Mouse (Mus musculus) activated CD4-positive, CD25-positive, alpha-beta regulatory T cell, adult 4 months (primary cell): ENCODE data around the gene Clasrp. TPM values are rescaled to one million over a fixed set of nuclear protein-coding genes. Genes with fewer than 3 reads are reported as not detected.
"Not testable (repeated sequence)": the region's sequence is repeated elsewhere in the genome, so short reads cannot be mapped to it uniquely, and the experiment has no call there.

Experiments used
- ATAC-seq: one replicate; pipeline ENCODE4 v1.8.0; 2017
- polyA plus RNA-seq, 2 experiments: library from polyadenylated mRNA; unstranded; fragments of 100-300 nt; shearing (Covaris generic); gene quantifications; one replicate each; pipeline ENCODE4 v1.2.1; 2017

The Clasrp gene
- polyA plus RNA-seq, 2 experiments from 2014 or later, result 8.4 to 9.7 TPM

DNA sequence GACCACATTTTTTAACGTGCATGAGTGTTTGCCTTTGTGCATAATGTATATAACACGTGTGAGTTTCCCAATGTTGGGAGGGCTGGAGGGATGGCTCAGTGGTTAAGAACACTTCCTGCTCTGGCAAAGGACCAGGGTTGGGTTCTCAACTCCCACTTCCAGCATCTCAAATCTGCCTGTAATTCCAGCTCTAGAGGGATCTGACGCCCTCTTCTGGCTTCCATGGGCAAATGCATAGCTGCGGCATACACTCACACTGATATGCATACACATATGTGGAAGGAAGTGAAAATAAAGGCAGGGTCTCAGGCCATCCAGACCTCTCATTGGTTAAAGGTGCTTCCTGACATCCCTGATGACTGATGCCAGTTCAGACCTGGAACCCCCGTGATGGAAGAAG, 3.0 kb upstream of the Clasrp start:
- ATAC-seq, result no peak

DNA sequence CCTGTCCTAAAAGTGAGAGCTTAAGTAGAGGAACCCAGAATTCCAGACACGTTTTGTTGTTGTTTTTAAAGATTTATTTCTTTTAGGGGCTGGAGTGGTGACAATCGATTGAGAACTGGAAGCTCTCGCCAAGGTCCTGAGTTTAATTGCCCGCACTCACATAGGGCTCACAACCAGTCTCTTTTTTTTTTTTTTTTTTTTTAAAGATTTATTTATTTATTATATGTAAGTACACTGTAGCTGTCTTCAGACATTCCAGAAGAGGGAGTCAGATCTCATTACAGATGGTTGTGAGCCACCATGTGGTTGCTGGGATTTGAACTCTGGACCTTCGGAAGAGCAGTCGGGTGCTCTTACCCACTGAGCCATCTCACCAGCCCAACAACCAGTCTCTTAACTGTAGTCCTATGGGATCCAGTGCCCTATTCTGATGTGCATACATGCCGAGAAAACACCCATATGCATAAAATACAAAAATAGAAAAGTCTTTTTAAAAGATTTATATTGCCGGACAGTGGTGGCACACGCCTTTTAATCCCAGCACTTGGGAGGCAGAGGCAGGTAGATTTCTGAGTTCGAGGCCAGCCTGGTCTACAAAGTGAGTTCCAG, 424 bp upstream of the Clasrp start:
- not testable (repeated sequence) for ATAC-seq

DNA sequence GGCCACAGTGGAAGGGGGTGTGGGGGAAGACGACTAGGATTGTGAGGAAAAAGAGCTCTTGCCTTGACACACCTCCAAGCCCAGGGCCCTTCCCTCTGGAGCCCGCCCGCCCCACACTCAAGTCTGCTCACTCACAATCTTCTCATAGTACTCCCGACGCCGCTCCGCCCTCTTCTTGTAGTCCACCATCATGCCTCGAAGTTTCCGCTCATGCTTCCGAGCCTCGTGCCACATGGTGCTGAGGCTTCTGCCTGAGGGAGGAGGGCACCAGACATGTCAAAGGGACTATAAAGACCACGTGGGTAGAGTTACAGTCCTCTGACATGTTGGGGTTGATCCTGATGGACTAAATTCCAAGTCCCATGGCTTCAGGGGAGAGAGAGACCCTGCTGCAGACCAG, 1.2 kb downstream of the Clasrp start:
- no peak for ATAC-seq

DNA sequence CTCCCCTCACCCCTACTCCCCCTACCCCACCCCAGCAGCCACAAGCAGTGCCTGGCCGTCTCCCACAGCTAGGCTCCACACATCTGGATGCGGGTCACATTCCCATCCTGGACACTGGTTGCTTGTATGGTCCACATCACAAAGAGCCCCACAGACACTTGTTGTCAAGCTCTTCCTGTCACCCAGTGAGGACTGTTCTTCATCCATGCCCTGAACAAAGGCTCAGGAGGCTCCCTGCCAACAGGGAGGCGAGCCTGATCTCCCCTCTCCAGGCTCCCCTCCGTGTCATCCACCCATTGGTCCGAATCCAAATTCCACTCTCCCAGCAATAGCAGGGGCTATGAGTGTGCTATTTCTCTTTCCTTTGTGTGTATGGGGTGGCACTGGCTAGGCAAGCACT, 3.7 kb downstream of the Clasrp start:
- no peak for ATAC-seq

DNA sequence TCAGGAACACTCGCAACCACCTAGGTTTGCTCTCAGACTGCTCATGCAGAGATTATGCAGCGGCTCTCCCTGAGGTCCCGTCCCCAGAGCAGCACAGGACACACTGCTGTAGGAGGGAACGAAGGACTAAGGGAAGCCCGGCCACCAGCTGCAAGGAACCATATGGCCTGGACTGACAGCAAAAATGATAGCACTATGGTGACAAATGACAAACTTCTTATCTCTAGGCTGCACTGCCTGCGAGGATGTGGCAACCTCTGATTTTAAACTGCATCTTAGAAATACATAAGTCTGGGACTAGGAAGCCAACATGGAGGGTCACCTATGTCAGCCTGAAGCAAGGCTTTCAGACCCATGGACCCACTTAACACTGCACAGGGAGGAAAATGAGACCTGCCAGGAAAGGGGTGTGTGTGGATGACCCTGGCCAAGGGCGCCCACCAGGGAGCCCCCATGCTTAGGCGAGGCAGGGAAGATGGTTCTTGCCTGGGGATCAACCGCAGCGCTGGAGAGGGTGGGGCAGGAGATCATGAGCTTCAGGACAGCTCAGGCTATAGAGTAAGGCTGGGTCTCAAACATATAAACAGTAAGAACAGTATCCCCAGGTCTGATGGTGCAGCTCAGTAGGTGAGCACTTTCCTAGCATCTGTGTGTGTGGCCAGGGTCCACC, 11.1 kb downstream of the Clasrp start:
- ATAC-seq, result no peak

DNA sequence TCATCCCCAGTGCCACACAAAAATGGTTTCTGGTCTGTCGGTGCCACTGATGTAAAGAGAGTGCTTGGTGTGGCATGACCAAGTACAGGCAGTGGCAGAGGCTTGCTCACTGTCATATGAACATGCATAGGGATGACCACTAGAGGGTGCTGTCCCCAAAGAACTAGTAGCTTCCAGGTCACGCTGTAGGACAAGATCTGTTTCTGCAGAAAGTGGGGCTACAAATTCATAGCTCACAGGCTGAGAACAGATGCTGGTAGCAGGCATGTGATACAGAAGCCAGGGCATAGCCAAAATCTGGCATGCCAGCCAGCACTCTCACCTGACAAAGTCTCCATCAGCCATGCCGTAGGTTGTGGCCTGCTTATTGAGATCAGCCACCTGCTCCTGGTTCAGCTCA, 14.4 kb downstream of the Clasrp start:
- ATAC-seq, result peak; percentile 66

DNA sequence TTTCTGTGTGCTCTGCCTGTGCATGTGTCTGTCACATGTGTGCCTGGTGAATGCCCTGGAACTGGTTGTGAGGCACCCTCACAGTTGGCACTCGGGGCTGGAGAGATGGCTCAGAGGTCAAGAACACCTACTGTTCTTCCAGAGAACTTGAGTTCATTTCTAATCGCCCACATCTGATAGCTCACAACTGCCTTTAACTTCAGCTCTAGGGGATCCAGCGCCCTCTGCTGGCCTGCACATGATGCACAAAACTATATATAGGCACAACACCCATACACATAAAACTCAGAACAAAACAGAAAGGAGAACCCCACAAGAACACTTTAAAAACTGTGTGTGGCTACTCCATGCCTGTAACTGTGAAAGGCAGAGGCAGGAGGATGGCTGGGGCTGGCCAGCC, 15.1 kb downstream of the Clasrp start:
- no peak for ATAC-seq

DNA sequence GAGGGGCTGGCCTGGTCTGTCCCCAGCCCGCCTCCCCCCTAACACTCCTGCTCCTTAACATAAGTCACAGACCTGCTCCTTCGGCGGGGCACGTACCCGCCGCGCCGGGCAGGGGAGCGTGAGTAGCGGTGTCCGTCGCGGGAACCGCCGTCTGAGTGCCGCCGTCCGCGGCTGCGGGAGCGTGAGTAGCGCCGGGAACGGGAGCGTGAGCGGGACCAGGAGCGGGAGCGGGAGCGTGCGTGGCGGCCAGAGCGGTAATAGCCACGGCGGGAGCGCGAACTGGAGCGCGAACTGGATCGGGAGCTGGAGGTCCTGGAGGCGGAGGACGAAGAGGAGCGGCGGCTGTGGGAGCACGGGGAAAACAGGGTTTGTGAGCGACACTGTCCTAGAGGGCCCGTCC, 18.0 kb downstream of the Clasrp start:
- no peak for ATAC-seq

DNA sequence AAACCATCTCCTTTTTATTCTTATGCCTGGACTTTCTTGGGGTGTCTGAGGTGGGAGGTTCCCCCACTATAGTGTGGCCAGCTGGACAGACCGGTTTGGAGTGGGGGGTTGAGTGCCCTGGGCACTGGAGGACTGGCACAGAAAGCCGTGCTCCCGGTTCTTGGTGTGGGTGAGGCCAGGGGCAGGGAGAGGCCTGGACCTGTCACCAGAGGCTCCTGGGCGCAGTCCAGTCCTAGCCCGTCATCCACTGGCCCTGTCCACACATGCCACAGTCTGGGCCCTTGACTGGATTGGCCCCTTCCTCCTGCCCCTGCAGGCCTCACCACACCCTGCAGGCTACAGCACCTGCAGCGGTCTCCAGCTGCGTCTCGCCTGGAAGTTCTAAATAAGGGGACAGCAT, 23.7 kb downstream of the Clasrp start:
- no peak for ATAC-seq

DNA sequence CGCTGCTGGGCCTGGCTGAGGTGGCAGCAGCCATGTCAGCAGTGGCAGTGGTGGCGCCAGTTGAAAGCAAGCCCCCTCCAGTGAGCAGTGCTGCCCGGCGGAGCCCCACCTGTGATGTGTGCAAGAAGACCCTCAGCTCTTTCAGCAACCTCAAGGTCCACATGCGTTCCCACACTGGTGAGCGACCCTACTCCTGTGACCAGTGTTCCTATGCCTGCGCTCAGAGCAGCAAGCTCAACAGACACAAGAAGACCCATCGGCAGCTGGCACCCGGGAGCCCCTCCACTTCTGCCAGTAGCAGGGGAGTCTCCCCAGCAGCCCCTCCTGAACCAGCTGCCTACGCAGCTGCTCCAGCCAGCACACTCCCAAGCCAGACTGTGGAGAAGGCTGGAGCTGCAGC, 24.5 kb downstream of the Clasrp start:
- no peak for ATAC-seq

DNA sequence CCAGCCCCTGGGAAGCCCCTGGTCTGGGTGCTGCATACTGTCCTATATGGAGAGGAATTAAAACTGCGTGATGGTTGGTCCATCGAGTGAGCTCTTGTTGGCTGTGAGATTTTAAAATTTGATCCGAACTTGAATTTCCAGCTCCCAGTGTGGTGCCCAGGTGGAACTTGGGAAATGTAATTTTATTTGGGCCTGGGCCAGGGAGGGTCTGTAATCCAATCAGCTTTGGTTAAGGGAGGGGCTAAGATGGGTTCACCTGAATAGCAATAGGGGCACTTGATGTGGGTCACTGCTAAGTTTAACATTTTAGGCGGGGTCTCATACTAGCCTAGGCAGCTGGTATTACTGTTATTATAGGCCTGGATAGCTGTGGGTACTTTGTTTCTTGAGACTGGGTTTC, 25.9 kb downstream of the Clasrp start:
- ATAC-seq, result no peak

DNA sequence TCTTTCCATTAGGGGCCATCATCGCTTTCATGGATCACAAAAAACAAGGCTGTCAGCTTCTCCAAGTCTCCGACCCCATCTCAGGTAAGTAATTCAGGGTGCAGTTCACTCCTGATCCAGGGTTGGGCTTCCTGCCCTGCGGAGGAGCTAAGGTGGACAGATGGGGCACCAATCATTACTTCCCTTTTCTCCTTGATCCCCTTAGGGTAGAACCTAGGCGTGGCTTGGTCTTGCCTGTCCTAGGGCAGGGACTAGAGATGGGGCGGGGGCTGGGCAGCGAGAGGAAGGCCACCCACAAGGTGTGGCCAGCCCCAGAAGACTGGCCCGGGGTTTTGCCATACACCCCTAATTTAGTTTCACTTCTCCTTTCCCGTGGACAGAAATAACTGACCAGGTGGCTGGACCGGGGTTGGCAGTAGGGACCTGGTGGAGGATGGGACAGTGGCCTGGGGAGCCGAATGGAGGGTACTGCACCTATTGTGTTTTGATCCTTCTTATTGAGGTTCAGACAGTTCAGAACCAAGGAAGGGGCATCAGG, 26.3 kb downstream of the Clasrp start:
- ATAC-seq, result peak; percentile 15

DNA sequence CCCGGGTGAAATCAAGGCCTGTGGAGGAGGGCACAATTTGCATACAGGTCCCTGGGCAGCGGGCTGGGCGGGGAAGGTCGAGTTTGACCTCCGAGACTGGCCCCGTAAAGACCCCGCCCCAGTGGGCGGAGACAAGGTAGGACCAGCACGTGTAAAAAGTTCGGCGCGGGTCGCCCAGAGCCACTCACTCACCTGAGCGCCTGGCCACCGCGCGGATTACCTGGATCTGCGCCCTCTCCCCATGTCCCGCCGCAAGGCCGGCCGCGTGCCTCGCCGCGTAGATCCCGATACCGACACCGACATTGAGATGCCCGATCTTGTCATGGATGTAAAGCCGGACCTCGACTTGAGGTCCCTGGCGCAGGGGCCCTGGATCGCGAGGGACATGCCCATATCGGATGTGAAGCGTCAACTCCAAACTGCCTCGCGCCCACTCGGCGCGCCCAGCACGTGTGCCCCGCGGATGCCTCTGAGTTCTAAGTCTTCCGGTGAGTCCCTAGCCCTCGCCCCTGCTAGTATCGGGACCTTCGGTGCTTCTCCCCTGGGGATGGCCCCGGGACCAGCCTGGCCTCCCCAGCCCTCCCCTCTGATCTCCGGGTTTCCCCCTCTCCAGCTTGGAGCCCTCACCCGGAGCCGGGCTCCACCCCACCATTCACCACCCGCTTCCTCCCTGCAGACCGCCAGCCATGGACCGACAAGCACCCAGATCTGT, 27.0 kb downstream of the Clasrp start, which contains the start of the genes Zfp296 and Gemin7:
Gene Zfp296, plus strand, starts transcription at position 147 of the 712 bp plus-strand sequence.
Gene Gemin7, minus strand, starts transcription at position 455 of the 712 bp plus-strand sequence.
- ATAC-seq, result peak; percentile 43

DNA sequence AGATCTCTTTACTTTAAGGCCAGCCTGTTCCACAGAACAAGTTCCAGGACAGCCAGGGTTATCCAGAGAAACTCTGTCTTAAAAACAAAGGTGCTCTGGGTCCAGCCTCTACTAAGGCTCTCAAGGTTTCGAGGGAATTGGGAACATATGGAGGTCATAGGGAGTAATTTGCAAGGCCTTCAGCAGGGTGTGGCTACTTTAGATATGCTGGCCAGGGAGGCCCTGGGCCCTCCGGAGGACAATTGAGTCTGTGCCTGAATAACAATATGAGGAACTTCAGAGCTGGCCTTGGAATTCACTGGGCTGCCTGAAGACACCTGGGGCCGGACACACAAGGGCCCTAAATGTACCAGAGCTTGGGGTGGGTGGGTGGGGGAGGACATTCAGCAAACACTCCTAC, 28.7 kb downstream of the Clasrp start:
- no peak for ATAC-seq

DNA sequence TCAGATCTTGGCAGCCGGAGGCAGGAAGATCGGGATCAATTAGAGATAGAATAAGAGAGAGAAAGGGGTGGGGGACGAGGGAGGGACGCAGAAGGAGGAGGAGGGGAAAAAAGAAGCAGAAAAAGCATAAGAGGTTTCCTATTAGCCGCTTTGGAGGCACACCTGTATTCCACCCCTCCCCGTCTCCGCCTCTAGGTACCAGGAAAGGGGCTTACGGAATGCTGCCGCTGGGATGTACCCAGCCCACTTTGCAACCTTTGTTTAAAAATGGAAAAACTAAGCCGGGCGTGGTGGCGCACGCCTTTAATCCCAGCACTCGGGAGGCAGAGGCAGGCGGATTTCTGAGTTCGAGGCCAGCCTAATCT, 30.5 kb downstream of the Clasrp start:
- ATAC-seq, result no peak

DNA sequence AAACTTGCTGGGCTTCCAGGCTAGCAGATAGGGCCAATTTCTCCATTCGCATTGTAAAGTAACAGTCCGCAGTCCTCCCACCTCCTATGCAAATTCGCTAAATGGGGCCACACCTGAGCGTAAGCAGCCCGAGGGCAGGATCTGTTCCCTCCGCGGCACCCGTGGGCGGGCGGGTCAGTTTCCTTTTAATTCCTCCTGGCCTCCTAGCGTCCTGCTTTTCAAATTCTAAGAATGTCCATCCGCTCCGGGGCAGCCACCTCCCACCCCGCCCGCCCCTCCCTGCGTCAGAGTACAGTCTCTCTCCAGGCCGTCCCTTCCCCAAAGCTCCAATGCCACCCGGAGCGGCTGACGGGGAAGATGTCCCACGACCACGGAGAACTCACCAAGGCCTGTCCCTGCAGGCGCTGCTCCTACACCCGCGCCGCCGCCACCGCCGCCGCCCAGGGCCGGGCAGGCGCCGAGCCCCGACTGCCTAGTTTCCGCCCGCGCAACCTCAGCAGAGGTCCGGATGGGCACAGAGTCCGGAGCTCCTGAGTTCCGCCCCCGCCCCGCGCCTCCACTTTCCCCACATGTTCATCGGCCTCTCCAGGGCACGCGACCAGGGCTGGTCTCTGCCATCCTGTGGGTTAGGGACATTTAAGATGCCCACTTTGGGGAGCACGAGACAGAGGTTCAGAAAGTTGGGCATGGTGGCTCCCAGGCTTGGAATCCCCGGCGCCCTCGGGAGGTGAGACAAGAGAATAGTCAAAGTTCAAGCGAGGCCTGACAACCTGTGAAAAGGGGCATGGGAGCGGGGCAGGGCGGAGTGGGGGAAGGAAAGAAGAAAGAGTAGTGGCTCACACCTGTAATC, 31.1 kb downstream of the Clasrp start:
- peak; percentile 66 for ATAC-seq

DNA sequence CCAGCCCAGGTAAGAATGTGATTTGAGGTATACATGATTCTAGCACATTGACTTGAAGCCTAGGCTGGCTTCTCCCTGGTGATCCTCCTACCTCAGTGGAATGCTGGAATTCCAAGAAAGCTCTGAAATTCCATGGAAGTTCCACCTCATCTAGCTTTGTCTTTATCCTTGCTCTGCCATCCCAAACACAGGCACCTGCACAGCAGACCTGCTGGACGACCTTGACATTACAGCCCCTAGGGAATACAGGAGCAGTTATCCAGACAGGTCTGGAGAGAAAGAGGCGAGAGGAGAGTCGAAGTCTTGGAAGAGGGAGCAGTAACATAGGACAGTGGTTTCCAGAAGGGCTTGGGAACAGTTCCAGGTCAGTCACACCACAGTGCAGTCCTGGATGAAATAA, 34.6 kb downstream of the Clasrp start:
- no peak for ATAC-seq

DNA sequence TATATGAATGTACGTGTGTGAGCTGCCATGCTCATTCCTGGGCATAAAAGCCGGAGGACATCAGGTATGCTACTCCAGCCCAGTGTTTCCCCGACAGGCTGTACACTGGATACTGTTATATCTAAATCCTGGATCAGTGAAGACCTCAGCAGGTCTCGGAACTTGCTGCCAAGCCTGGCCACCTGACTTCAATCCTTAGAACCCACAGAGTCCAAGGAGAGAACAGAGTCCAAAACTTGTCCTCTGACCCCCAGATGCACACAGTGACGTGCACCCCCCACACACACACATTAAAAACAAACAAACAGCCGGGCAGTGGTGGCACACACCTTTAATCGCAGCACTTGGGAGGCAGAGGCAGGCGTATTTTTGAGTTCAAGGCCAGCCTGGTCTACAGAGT, 36.9 kb downstream of the Clasrp start:
- no peak for ATAC-seq

DNA sequence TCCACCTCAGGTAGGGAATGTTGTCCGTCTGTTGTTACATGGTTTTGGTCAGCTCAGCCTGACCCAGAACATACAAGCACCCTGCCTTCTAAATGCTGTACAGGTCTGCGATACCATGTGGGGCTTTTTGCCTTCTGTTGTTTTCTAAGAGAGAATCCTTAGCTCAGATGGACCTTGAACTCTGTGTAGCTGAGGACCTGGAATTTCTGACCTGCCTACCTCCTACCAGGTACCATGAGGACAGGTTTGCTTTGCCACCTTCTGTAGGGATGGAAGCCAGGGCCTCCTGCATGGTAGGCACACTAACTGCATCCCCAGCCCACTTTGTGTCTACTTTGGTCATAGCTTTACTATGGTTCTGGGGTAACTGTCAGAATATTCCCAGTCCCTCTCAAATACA, 38.5 kb downstream of the Clasrp start:
- ATAC-seq, result no peak

DNA sequence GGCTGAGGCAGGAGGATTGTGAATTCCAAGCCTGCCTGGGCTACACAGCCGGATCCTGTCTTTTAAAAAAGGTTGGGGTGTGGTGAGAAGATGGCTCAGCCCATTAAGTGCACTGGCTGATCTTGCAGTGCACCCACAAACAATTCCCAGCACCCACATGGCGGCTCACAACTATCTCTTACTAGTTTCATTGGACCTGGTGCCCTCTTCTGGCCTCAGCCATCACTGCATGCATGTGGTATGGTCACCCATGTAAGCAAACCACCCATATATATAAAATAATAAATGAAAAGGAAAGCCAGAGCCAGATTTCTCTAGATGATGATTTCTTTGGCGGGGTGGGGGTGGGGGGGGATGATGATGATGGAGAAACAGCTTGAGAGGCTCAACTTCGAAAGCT, 39.8 kb downstream of the Clasrp start:
- ATAC-seq, result no peak

DNA sequence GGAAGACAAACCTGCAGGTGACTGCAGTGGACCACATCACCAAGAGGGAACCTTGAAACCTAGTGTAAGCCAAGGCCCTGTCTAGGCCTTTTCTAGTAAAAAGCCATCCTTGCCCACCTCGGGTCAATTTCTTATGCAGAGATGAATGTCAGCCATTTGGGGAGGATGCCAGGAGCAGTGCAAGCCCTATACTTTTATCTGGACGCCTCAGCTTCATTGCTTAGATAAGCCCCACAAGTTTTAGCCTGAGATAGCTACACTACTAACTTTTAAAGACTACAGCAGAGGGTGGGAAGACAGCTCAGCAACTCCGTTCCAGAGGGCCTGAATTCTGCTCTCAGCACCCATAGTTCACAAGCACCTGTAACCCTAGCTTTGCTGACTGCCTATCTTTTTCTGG, 40.4 kb downstream of the Clasrp start:
- ATAC-seq, result no peak

DNA sequence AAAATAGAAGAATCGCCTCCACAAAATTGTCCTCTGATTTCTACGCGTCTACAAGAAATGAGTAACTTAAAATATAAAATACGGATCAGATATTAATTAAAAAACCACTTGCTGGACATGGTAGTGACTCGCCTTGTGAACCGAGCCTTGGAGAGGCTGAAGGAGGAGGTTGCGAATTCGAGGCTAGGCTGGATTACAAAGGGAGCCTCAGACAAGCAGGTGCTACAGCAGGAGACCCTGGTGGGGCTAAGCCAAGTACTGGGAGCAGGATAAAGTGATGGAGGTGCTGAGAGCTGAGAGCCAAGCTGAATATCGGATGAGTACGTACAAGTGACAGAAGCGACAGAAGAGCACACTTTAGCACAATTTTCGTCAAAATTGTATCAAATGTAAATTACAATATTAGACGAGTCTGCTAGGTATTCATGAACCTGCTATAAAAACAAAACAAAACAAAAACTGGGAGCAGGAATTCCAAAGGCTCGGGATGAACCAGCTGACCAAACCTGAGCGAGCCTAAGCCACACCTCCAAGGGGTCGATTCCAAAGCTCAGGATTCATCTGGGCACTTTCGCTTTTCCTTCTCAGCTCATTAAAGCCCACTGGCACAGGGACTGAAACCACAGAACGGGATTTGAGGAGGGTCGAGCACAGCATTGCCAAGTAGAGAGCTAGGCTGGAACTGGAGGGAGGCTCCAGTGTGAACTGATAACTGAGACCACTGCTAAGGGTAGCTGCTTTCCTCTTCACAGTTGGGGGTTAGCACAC, 41.5 kb downstream of the Clasrp start, which contains the start of gene Ppp1r37:
Gene Ppp1r37, minus strand, starts transcription at position 434 of the 768 bp plus-strand sequence.
- ATAC-seq, result no peak
